9 mouse cellular contexts compared by ENCODE assay signal in genomic region chr2:65331321-65331720, GRCm38 (mm10). TPM values are rescaled to one million over a fixed set of nuclear protein-coding genes. Genes with fewer than 3 reads are reported as not detected.
A peak's percentile ranks its signal among the peaks of the same experiment; 100 is the strongest.
DNase-seq lines count a peak whose midpoint lies in the region; ATAC-seq lines count a peak whose summit lies in the region.
"Had no signal": no experiment of that assay in that cellular context is flagged by ENCODE, and none has a peak within 500 bp of the region (broad histone marks: within the 10 kb centered on the region; RNA-seq: fewer than 3 reads in every experiment).

No protein-coding gene starts in this region.

- no peaks in the 10 kb centered on the region for H3K27me3 ChIP-seq in heart, embryonic 11.5 days (ENCODE audit: control insufficient read depth, insufficient read depth, low read length)
- no peaks in the 10 kb centered on the region for H3K27me3 ChIP-seq in intestine, embryonic 16.5 days (replicated peaks; ENCODE audit: control insufficient read depth, insufficient read depth, low read length)
- H3K27me3 ChIP-seq: midbrain, embryonic 12.5 days had no signal

- H3K4me1 ChIP-seq in heart, embryonic 11.5 days (ENCODE audit: control insufficient read depth, insufficient read depth, low read length): peaks cover 4% of the 10 kb centered on the region; the same call in 1 of the 2 replicates
- no peaks in the 10 kb centered on the region for H3K4me1 ChIP-seq in intestine, embryonic 16.5 days (ENCODE audit: control insufficient read depth, insufficient read depth, low read length)
- H3K4me1 ChIP-seq: midbrain, embryonic 12.5 days had no signal

- DNase-seq in heart, postnatal 10 days: peak; percentile 41 to 59
- DNase-seq in urinary bladder, postnatal 14 days (ENCODE audit: low spot score): peak; percentile 33
- DNase-seq in urinary bladder, postnatal 4 days (ENCODE audit: low spot score in 2 of 2): no peak
- peak; percentile 59 for DNase-seq in embryo, embryonic 11 days
- DNase-seq in lung, postnatal 10 days: peak; percentile 81
- DNase-seq in thymus, postnatal 25 days: peak; percentile 76

- H3K27ac ChIP-seq in heart, embryonic 11.5 days (ENCODE audit: low read depth, low read length): no peak overlapping the region
- H3K27ac ChIP-seq in intestine, embryonic 16.5 days (ENCODE audit: low read length): no peak overlapping the region
- H3K27ac ChIP-seq: midbrain, embryonic 12.5 days had no signal

- no peak overlapping the region for H3K4me3 ChIP-seq in heart, embryonic 11.5 days (ENCODE audit: low read depth, low read length)
- no peak overlapping the region for H3K4me3 ChIP-seq in intestine, embryonic 16.5 days (ENCODE audit: low read length)
- H3K4me3 ChIP-seq: midbrain, embryonic 12.5 days had no signal

- no peak overlapping the region for H3K9ac ChIP-seq in heart, embryonic 11.5 days (ENCODE audit: low read depth, low read length)
- H3K9ac ChIP-seq in intestine, embryonic 16.5 days (ENCODE audit: low read depth, low read length): no peak overlapping the region
- H3K9ac ChIP-seq: midbrain, embryonic 12.5 days had no signal

- no peaks in the 10 kb centered on the region for H3K36me3 ChIP-seq in heart, embryonic 11.5 days (ENCODE audit: control insufficient read depth, insufficient read depth, low read length)
- H3K36me3 ChIP-seq in intestine, embryonic 16.5 days (ENCODE audit: control insufficient read depth, insufficient read depth, low read length): no peaks in the 10 kb centered on the region
- H3K36me3 ChIP-seq: midbrain, embryonic 12.5 days had no signal

- H3K4me2 ChIP-seq in heart, embryonic 11.5 days: no peak overlapping the region
- H3K4me2 ChIP-seq in intestine, embryonic 16.5 days (ENCODE audit: low read depth, low read length): no peak overlapping the region
- H3K4me2 ChIP-seq: midbrain, embryonic 12.5 days had no signal

- H3K9me3 ChIP-seq in heart, embryonic 11.5 days (replicated peaks; ENCODE audit: control insufficient read depth, low read length): 0 out of 2 replicates have a peak, but pooled peaks cover 2% of the 10 kb centered on the region
- H3K9me3 ChIP-seq in intestine, embryonic 16.5 days (ENCODE audit: control insufficient read depth, low read length): no peaks in the 10 kb centered on the region
- H3K9me3 ChIP-seq: midbrain, embryonic 12.5 days had no signal

- WGBS in heart, embryonic 11.5 days (ENCODE audit: insufficient replicate concordance): 69% methylated on average over 2 of the region's 2 CpGs
- WGBS in intestine, embryonic 16.5 days: 56% methylated on average over 2 of the region's 2 CpGs

- ATAC-seq in heart, embryonic 11.5 days (replicated peaks; ENCODE audit: insufficient number of reproducible peaks, low FRiP score, low TSS enrichment): no peak
- peak; percentile 75 for ATAC-seq in intestine, embryonic 16.5 days

- intact Hi-C loops in heart, postnatal 10 days (cut with DNase I): no loop called here

RNA-seq across cellular contexts. Expression of gene Slc38a11, which starts 32.5 kb away (rescaled TPM):
- 1 to 10 TPM; 1.5 to 2.4 TPM for total RNA-seq in heart, postnatal 10 days (2021)
- polyA plus RNA-seq in heart, embryonic 11.5 days (2014; fragmentation: Nextera tagmentation; extraction: Ambion mirVana): not detected in 2 replicates
- 0.57 and 0.65 TPM in 2 replicates for polyA plus RNA-seq in intestine, embryonic 16.5 days (2015; fragmentation: Nextera tagmentation; extraction: Ambion mirVana)

Comparison
In these comparisons a context has a peak if more than half of its experiments do, and no peak if none do; other contexts are left out.
1. DNase-seq: peak in heart, postnatal 10 days (2 of 2), urinary bladder, postnatal 14 days (single experiment), embryo, embryonic 11 days (single experiment), lung, postnatal 10 days (single experiment) and thymus, postnatal 25 days (single experiment); none in urinary bladder, postnatal 4 days (0 of 2).